Mouse (Mus musculus): ENCODE results near the gene N4bp3.

DNA sequence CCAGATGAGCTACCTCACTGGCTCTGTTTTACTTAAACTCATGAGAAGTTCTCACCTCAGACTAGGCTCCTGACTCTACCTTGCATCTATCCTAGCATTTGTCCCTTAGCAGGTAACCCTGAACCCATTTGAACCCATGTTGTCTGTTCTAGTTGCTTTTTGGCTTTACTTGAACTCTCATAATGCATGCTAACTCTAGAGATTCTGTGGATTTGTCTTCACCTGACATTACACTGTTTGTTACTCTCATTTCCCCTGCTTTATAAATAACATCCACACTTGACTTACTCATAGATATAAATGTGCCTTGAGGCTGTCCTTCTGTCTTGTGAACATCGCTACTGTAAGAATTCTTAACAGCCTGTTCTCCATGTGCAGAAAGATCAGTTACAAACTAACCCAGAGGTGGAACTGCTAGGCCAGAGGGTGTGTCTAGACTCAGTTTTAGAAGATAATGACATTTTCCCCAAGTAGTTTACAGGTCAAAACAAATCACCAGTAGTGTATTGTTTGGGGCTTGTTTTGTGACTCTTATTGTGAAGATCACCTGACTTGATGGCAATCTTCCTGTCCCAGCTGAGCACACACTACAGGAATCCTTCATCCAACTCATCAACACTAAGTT is 55.1 kb downstream of the N4bp3 start:
- no peak for TF ChIP-seq CTCF (IDR thresholded peaks at IDR 0.05; ENCODE audit: low read depth)
- no peak for TF ChIP-seq EP300 (IDR thresholded peaks at IDR 0.05; ENCODE audit: low read depth)

All from liver, postnatal 0 days (tissue).